8 mouse cellular contexts compared by ENCODE assay signal in the genomic region with DNA sequence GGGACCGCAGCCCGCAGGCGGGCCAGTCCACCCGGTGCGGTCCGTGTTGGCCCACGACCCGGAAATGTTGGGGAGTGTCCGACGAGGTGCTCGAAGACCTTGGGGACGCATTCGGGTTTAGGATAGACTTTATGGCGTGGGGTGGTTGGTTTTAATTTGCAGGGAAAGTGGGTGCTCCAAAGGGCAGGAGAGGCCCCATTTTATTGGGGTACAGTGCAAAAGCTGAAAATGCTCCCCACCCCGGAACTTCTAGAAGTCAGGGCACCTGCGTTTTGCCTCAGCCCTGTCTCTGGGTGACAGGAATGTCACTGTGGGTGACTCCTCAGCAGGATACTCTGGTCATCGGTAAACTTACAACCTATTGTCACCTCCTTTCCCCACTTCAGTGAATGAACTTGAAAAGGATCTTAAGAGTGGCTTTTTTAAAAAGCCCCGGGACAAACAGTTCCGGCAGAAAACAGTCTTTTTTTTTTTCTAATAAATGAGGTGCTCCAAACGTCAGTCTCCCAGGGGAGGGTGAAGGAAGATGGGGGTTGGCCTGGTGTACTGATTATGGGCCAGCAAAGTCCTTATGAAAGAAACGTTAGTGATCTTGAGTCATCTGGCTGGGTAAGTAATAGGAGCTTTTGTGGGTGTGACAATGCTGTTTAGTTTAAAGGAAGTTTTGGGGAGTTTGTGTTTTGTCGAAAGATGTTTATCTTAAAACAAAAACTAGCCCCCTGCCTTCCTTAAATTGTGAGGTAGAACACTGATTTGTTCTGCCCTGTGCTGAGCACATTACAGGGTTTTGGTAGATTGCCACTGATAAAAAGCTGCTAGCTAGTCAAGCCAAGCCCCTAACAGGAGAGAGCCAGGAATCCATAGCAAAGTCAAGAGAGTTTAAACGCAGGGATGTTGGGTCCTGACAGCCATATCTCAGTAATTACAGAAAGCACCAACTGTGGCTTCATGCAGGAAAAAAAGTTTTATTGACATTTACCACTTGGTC. TPM values are rescaled to one million over a fixed set of nuclear protein-coding genes. Genes with fewer than 3 reads are reported as not detected.
A peak's percentile ranks its signal among the peaks of the same experiment; 100 is the strongest.
DNase-seq lines count a peak whose midpoint lies in the region; ATAC-seq and TF ChIP-seq lines count a peak whose summit lies in the region.

No protein-coding gene starts in this region.

- H3K9me3 ChIP-seq in forebrain, embryonic 12.5 days: no peaks in the 10 kb centered on the region
- H3K9me3 ChIP-seq in hindbrain, embryonic 14.5 days (ENCODE audit: control insufficient read depth, low read length): no peaks in the 10 kb centered on the region

- peak overlapping the region; percentile 77 for H3K4me3 ChIP-seq in liver, adult 2 months (ENCODE audit: insufficient read depth, low read depth, low read length)
- H3K4me3 ChIP-seq in forebrain, embryonic 12.5 days (replicated peaks): peak overlapping the region; percentile 76
- H3K4me3 ChIP-seq in hindbrain, embryonic 14.5 days (replicated peaks; ENCODE audit: low read length): peak overlapping the region; percentile 86

- TF ChIP-seq POLR2A in liver, adult 2 months (IDR thresholded peaks at IDR 0.05; ENCODE audit: extremely low read depth, insufficient read depth, low read length): no peak

- no peak for DNase-seq in liver, adult 2 months (ENCODE audit: extremely low read depth, low read depth, low spot score)
- DNase-seq in liver: no peak
- DNase-seq in hindbrain, embryonic 14.5 days (ENCODE audit: low spot score): no peak
- peak; percentile 62 for DNase-seq in lung, postnatal 36 days
- no peak for DNase-seq in ovary, postnatal 10 days (ENCODE audit: low spot score)
- no peak for DNase-seq in right cerebral cortex, postnatal 10 days (ENCODE audit: low spot score in 2 of 2)
- DNase-seq in urinary bladder, postnatal 36 days (ENCODE audit: low spot score in 2 of 2): no peak

- peak overlapping the region; percentile 71 for H3K4me2 ChIP-seq in forebrain, embryonic 12.5 days
- H3K4me2 ChIP-seq in hindbrain, embryonic 14.5 days (replicated peaks): peak overlapping the region; percentile 91

- no peak for ATAC-seq in forebrain, embryonic 12.5 days (ENCODE audit: low FRiP score)
- no peak for ATAC-seq in hindbrain, embryonic 14.5 days (ENCODE audit: low FRiP score)

- no peak for TF ChIP-seq CTCF in liver, adult 2 months (IDR thresholded peaks at IDR 0.05; ENCODE audit: low read depth, low read length)

- WGBS in liver, adult 2 months: 11% methylated on average over 23 of the region's 23 CpGs
- WGBS in forebrain, embryonic 12.5 days: 3% methylated on average over 23 of the region's 23 CpGs
- WGBS in hindbrain, embryonic 14.5 days: 6% methylated on average over 23 of the region's 23 CpGs

- peak overlapping the region; percentile 60 for H3K9ac ChIP-seq in liver, adult 2 months (ENCODE audit: low read depth, low read length)
- H3K9ac ChIP-seq in forebrain, embryonic 12.5 days: peak overlapping the region; percentile 93
- peak overlapping the region; percentile 94 for H3K9ac ChIP-seq in hindbrain, embryonic 14.5 days

- no peaks in the 10 kb centered on the region for H3K79me2 ChIP-seq in liver, adult 2 months (ENCODE audit: control insufficient read depth, insufficient read depth, low read length)

- no peaks in the 10 kb centered on the region for H3K36me3 ChIP-seq in liver, adult 2 months (ENCODE audit: control insufficient read depth, insufficient read depth, low read length)
- H3K36me3 ChIP-seq in forebrain, embryonic 12.5 days (replicated peaks): no peaks in the 10 kb centered on the region
- H3K36me3 ChIP-seq in hindbrain, embryonic 14.5 days (replicated peaks; ENCODE audit: control insufficient read depth, insufficient read depth): no peaks in the 10 kb centered on the region

- peaks cover 8% of the 10 kb centered on the region for H3K27me3 ChIP-seq in liver, adult 2 months (ENCODE audit: control insufficient read depth, insufficient read depth, low read length)
- 0 out of 2 replicates have a peak, but pooled peaks cover 2% of the 10 kb centered on the region for H3K27me3 ChIP-seq in forebrain, embryonic 12.5 days
- no peaks in the 10 kb centered on the region for H3K27me3 ChIP-seq in hindbrain, embryonic 14.5 days (ENCODE audit: control insufficient read depth, insufficient read depth, low read length)

- H3K4me1 ChIP-seq in liver, adult 2 months (ENCODE audit: control insufficient read depth, insufficient read depth, low read length): no peaks in the 10 kb centered on the region
- peaks cover 17% of the 10 kb centered on the region for H3K4me1 ChIP-seq in forebrain, embryonic 12.5 days
- H3K4me1 ChIP-seq in hindbrain, embryonic 14.5 days (replicated peaks; ENCODE audit: control insufficient read depth, insufficient read depth, low read length): peaks cover 21% of the 10 kb centered on the region

- no peak overlapping the region for H3K27ac ChIP-seq in liver, adult 2 months (replicated peaks; ENCODE audit: insufficient read depth, low read depth, low read length)
- H3K27ac ChIP-seq in forebrain, embryonic 12.5 days: no peak overlapping the region; the same call in 1 of the 2 replicates
- peak overlapping the region; percentile 95 for H3K27ac ChIP-seq in hindbrain, embryonic 14.5 days

RNA-seq across cellular contexts. Expression of a gene that starts 39.1 kb away (rescaled TPM):
- 2.2 and 2.7 TPM in 2 replicates for total RNA-seq in liver, adult 2 months (2014; rRNA removed)
- polyA plus RNA-seq in liver, adult 2 months (2012; rRNA removed): 0.31 and 0.32 TPM in 2 replicates
- polyA plus RNA-seq in forebrain, embryonic 12.5 days (2016; fragmentation: Nextera tagmentation; extraction: Ambion mirVana): 28.2 and 33.0 TPM in 2 replicates
- 55.6 and 65.8 TPM in 2 replicates for polyA plus RNA-seq in hindbrain, embryonic 14.5 days (2014; fragmentation: Nextera tagmentation; extraction: Ambion mirVana)

Comparison
In these comparisons a context has a peak if more than half of its experiments do, and no peak if none do; other contexts are left out.
1. RNA of a gene that starts 39.1 kb away (polyA plus RNA-seq): 55.6 to 65.8 TPM in hindbrain, embryonic 14.5 days and 28.2 to 33.0 TPM in forebrain, embryonic 12.5 days; 0.31 to 0.32 TPM in liver, adult 2 months; every median in the first group is over 10 times any median in the second.
2. Peak in every context shown above with its lines, with median percentiles within 50 percentile points of each other: H3K4me3 ChIP-seq and H3K9ac ChIP-seq.